Mouse (Mus musculus): ENCODE results near the gene Cela2a.

The Cela2a gene

DNA sequence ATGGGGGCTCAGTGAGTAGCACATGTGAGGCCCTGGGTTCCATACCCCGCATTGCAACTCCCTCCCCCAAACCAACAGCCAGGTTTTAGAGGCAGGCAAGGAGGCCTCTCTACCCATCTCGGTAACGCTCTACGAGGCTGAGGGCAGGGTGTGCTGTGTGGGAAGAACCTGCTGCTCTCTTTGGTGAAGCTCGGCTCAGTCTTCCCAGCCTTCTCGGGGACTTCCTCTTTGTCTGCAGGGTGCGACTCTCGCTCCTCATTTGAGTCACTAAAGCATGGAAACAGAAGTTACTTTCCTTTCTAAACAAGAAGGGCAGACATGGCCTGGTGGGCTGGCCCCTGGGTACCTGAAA lies 59.7 kb downstream of the Cela2a start:
- DNase-seq (ENCODE audit: low spot score) = no peak

DNA sequence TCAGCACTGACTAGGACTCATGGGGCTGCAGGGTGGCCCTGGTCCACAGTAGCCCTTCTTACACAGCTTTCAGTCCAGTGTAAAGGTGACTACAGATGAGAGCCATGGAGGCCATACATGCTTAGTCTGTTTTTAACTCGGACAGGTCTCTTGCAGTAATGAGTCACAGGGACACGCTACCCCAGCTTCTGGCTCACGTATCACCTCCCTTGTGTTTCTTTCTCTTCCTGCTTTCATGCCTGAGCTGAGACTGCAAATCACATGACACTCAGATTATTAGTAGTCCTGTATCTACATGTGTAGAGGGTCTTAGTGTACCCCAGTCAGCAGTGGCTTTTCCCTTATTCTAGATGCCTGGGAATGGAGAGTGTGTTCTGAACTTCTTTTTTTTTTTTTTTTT lies 61.0 kb downstream of the Cela2a start:
- DNase-seq (ENCODE audit: low spot score) = no peak
